Mouse (Mus musculus) frontal cortex, postnatal 10 days (tissue): ENCODE results near the gene Chrm3.
A peak's percentile ranks its signal among the peaks of the same experiment; 100 is the strongest.

Experiments
- DNase-seq, 2 experiments: peaks; one replicate each; pipeline ENCODE4 v3.0.0; 2022; ENCODE audit warnings: low spot score in 2 of 2, mixed read lengths in 1 of 2

The Chrm3 gene

GRCm38 (mm10) chr13:9993571-9993970 is 367.1 kb downstream of the Chrm3 start:
- DNase-seq, result no peak

GRCm38 (mm10) chr13:9992640-9993039 is 368.0 kb downstream of the Chrm3 start:
- DNase-seq, result no peak

GRCm38 (mm10) chr13:9985648-9986047 is 375.0 kb downstream of the Chrm3 start:
- no peak for DNase-seq

- DNase-seq, result no peak
Measured at GRCm38 (mm10) chr13:9983293-9983692, 377.4 kb downstream of the Chrm3 start.

- DNase-seq, result no peak
Measured at GRCm38 (mm10) chr13:9977699-9978098, 382.9 kb downstream of the Chrm3 start.

GRCm38 (mm10) chr13:9973742-9974321 is 386.8 kb downstream of the Chrm3 start:
- no peak for DNase-seq

GRCm38 (mm10) chr13:9971845-9972244 is 388.8 kb downstream of the Chrm3 start:
- no peak for DNase-seq

- DNase-seq, result no peak
Measured at GRCm38 (mm10) chr13:9952619-9953018, 408.0 kb downstream of the Chrm3 start.

- DNase-seq, result no peak
Measured at GRCm38 (mm10) chr13:9951376-9951775, 409.3 kb downstream of the Chrm3 start.

- peak in 1 of 2 experiments; percentile 19 for DNase-seq
Measured at GRCm38 (mm10) chr13:9949091-9949490, 411.6 kb downstream of the Chrm3 start.

- no peak for DNase-seq
Measured at GRCm38 (mm10) chr13:9940186-9940585, 420.5 kb downstream of the Chrm3 start.

GRCm38 (mm10) chr13:9938798-9939485 is 421.7 kb downstream of the Chrm3 start:
- no peak for DNase-seq

GRCm38 (mm10) chr13:9932714-9933113 is 427.9 kb downstream of the Chrm3 start:
- no peak for DNase-seq

- DNase-seq, result no peak
Measured at GRCm38 (mm10) chr13:9930606-9931005, 430.0 kb downstream of the Chrm3 start.

GRCm38 (mm10) chr13:9929978-9930377 is 430.7 kb downstream of the Chrm3 start:
- peak; percentile 12 to 20 for DNase-seq

GRCm38 (mm10) chr13:9921150-9921549 is 439.5 kb downstream of the Chrm3 start:
- DNase-seq, result no peak

GRCm38 (mm10) chr13:9912697-9913096 is 447.9 kb downstream of the Chrm3 start:
- no peak for DNase-seq

- no peak for DNase-seq
Measured at GRCm38 (mm10) chr13:9908707-9909106, 451.9 kb downstream of the Chrm3 start.

- DNase-seq, result no peak
Measured at GRCm38 (mm10) chr13:9907202-9907601, 453.4 kb downstream of the Chrm3 start.

- DNase-seq, result no peak
Measured at GRCm38 (mm10) chr13:9904455-9904854, 456.2 kb downstream of the Chrm3 start.

GRCm38 (mm10) chr13:9900653-9901385 is 459.8 kb downstream of the Chrm3 start:
- no peak for DNase-seq

- DNase-seq, result no peak
Measured at GRCm38 (mm10) chr13:9898664-9899369, 461.8 kb downstream of the Chrm3 start.
